Mouse (Mus musculus): ENCODE measurements around the gene Egfr. TPM values are rescaled to one million over a fixed set of nuclear protein-coding genes. Genes with fewer than 3 reads are reported as not detected.

Egfr gene
- polyA plus RNA-seq, 1 experiment from 2014 or later = 2.5 TPM

DNA sequence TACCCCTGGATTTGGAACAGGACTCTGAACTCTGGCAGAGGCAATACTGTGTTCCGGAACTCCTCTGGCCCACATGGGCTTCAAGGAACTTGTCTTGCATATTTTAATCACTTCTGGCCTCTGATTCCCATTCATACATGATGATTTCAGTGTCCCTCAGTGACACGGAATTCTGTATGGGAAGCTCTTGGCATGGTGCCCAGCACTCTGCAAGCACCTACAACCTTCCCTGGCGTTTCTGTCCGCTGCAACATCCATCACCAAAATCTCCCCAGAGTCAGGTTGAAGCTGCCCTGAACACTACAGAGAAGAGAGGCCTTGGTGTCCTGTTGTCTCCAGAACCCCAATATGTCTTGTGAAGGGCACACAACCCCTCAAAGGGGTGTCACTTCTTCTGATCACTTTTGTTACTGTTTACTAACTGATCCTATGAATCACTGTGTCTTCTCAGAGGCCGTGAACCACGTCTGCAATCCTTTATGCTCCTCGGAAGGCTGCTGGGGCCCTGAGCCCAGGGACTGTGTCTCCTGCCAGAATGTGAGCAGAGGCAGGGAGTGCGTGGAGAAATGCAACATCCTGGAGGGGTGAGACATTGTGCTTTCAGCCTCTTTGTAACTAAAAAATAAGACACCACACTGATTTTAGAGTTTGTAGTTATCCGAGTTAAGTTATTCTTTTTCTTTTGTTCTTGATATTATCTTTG lies 125.8 kb downstream of the Egfr start:
- H3K4me1 ChIP-seq (ENCODE audit: control insufficient read depth in 2 of 2, insufficient read depth in 2 of 2, low read length in 2 of 2) = peaks cover 4% of the 10 kb centered on the region in 2 experiments; a peak in 2 of 4 replicates
- 42% methylated on average over 9 of the region's 9 CpGs for WGBS
- no peaks in the 10 kb centered on the region for H3K9me3 ChIP-seq (ENCODE audit: control insufficient read depth, low read length)
- no peak overlapping the region for H3K27ac ChIP-seq (replicated peaks in 1 of 2; ENCODE audit: control insufficient read depth in 1 of 2, insufficient read depth in 1 of 2, low read depth in 2 of 2, low read length in 2 of 2)
- no peak overlapping the region for H3K9ac ChIP-seq (ENCODE audit: low read length)
- H3K4me3 ChIP-seq (ENCODE audit: control insufficient read depth in 1 of 2, insufficient read depth in 1 of 2, low read depth in 1 of 2, low read length in 2 of 2) = no peak overlapping the region
- peaks cover 16% of the 10 kb centered on the region for H3K27me3 ChIP-seq (ENCODE audit: control insufficient read depth, insufficient read depth, low read length)
- H3K4me2 ChIP-seq (ENCODE audit: low read length) = no peak overlapping the region
- no peaks in the 10 kb centered on the region for H3K36me3 ChIP-seq (ENCODE audit: control insufficient read depth, insufficient read depth, low read length)
- ATAC-seq (ENCODE audit: insufficient number of reproducible peaks, insufficient read depth, low FRiP score, low read depth) = no peak

DNA sequence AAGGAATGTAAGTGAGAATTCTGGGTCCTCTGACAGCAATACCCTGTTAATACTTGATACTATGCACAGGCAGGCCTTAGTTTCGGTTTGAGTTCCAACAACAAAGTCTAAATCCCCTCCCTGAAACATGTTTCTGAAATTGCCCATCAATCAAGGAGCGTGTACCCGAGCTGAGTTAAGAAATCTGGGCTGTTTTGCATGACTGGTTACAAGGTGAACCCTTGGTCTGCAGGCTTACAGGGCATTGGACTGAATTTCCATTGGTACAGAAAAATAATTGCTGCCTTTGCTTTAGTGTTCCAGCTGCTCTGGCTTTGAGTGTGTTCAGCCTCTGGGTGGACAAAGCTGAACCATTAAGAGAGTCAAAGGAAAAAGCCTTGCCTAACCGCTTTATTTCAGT lies 129.9 kb downstream of the Egfr start:
- no peak for ATAC-seq (ENCODE audit: insufficient number of reproducible peaks, insufficient read depth, low FRiP score, low read depth)
- Histone ChIP-seq H3K27ac (replicated peaks in 1 of 2; ENCODE audit: control insufficient read depth in 1 of 2, insufficient read depth in 1 of 2, low read depth in 2 of 2, low read length in 2 of 2) (no peak overlapping the region), H3K4me2 (ENCODE audit: low read length) (no peak overlapping the region), H3K9ac (ENCODE audit: low read length) (no peak overlapping the region), H3K4me1 (ENCODE audit: control insufficient read depth in 2 of 2, insufficient read depth in 2 of 2, low read length in 2 of 2) (peaks cover 4% of the 10 kb centered on the region in 2 experiments; a peak in 2 of 4 replicates), H3K36me3 (ENCODE audit: control insufficient read depth, insufficient read depth, low read length) (no peaks in the 10 kb centered on the region), H3K27me3 (ENCODE audit: control insufficient read depth, insufficient read depth, low read length) (no peaks in the 10 kb centered on the region), H3K4me3 (ENCODE audit: control insufficient read depth in 1 of 2, insufficient read depth in 1 of 2, low read depth in 1 of 2, low read length in 2 of 2) (no peak overlapping the region), H3K9me3 (ENCODE audit: control insufficient read depth, low read length) (no peaks in the 10 kb centered on the region)
- WGBS = 84% methylated on average over 4 of the region's 4 CpGs

DNA sequence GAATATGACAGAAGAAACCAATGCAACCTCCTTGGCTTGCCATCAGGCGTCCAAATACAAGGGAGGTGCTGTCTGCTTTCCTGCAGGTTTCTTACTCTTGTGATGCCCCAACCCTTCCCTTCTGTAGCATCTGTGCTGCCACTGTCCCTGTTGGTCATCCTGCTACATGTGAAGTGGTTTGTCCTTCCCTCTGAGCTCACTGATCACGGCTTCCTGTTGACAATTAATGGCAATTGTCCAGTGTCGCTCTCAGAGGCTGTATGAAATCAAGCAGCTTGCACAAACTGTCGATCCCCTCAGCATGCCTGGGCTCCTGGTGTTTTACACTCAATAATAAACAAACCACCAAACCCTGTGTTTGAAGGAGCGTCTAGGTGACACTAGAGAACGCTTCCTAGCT lies 134.1 kb downstream of the Egfr start:
- Histone ChIP-seq H3K27ac (replicated peaks in 1 of 2; ENCODE audit: control insufficient read depth in 1 of 2, insufficient read depth in 1 of 2, low read depth in 2 of 2, low read length in 2 of 2) (no peak overlapping the region), H3K4me3 (ENCODE audit: control insufficient read depth in 1 of 2, insufficient read depth in 1 of 2, low read depth in 1 of 2, low read length in 2 of 2) (no peak overlapping the region), H3K4me2 (ENCODE audit: low read length) (no peak overlapping the region), H3K9me3 (ENCODE audit: control insufficient read depth, low read length) (no peaks in the 10 kb centered on the region), H3K27me3 (ENCODE audit: control insufficient read depth, insufficient read depth, low read length) (no peaks in the 10 kb centered on the region), H3K36me3 (ENCODE audit: control insufficient read depth, insufficient read depth, low read length) (no peaks in the 10 kb centered on the region), H3K4me1 (ENCODE audit: control insufficient read depth in 2 of 2, insufficient read depth in 2 of 2, low read length in 2 of 2) (no peaks in the 10 kb centered on the region), H3K9ac (ENCODE audit: low read length) (no peak overlapping the region)
- 46% methylated on average over 6 of the region's 6 CpGs for WGBS
- no peak for ATAC-seq (ENCODE audit: insufficient number of reproducible peaks, insufficient read depth, low FRiP score, low read depth)

DNA sequence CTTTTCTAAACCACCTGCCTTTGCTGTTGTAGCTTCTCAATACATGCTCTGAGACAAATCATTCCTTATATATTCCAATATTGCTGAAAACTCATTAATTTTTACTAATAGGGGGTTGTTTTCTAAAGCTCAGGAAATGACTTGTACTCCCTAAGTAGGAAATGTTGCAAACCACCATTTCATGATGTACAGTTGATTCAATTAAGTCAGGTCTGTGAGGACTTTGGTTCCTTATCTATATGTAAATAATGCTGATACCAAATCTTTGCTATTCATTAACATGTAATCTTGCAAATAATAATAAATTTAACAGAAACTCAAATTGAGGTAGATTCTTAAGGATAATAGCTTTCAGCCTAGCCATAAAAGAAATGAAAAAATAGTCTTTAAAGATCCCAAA lies 136.1 kb downstream of the Egfr start:
- Histone ChIP-seq H3K4me1 (ENCODE audit: control insufficient read depth in 2 of 2, insufficient read depth in 2 of 2, low read length in 2 of 2) (no peaks in the 10 kb centered on the region), H3K9ac (ENCODE audit: low read length) (no peak overlapping the region), H3K36me3 (ENCODE audit: control insufficient read depth, insufficient read depth, low read length) (no peaks in the 10 kb centered on the region), H3K4me2 (ENCODE audit: low read length) (no peak overlapping the region), H3K4me3 (ENCODE audit: control insufficient read depth in 1 of 2, insufficient read depth in 1 of 2, low read depth in 1 of 2, low read length in 2 of 2) (no peak overlapping the region), H3K27ac (replicated peaks in 1 of 2; ENCODE audit: control insufficient read depth in 1 of 2, insufficient read depth in 1 of 2, low read depth in 2 of 2, low read length in 2 of 2) (no peak overlapping the region), H3K9me3 (ENCODE audit: control insufficient read depth, low read length) (no peaks in the 10 kb centered on the region), H3K27me3 (ENCODE audit: control insufficient read depth, insufficient read depth, low read length) (no peaks in the 10 kb centered on the region)
- no peak for ATAC-seq (ENCODE audit: insufficient number of reproducible peaks, insufficient read depth, low FRiP score, low read depth)

DNA sequence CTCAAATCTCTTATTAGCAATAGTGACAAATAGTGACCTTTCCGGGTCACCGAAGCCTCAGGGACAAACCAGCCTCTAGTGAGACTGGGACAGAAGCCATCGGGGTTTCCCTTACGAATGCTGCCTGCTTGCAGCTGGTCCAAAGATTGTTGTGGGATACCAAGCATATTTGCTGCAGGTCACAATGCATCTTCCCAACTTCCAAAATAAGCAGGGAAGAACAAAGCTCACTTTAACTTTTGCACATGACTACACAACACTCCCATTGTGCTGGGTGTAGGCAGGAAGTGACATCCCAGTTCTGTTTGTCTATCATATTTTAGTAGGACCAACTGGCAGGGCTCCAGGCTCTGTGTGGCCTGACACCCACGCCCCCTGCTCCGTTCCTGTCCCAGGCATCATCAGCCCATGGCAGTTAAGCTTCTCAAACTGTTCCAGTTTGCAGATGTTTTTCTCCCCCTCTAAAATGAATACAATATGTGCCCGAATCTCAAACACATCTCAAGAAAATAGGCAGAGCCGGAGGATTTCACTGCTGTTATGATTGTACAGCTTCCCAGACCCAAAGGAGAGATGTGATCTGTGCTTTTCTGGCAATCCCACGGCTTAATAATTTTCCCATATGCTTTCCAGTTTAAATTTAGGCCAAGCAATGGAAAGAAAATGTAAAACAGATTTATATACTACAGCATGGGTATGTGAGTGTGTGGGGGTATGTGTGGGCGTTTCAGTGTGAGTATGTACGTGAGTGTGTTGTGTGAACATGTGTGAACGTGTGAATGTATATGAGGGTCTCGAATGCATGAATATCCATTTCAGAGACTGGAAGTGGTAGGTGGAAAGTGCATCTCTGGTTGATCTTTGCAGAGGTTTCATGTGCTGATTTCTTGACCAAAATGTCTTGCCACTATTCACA lies 143.7 kb downstream of the Egfr start:
- H3K9ac ChIP-seq (ENCODE audit: low read length) = no peak overlapping the region
- H3K36me3 ChIP-seq (ENCODE audit: control insufficient read depth, insufficient read depth, low read length) = no peaks in the 10 kb centered on the region
- H3K4me1 ChIP-seq (ENCODE audit: control insufficient read depth in 2 of 2, insufficient read depth in 2 of 2, low read length in 2 of 2) = no peaks in the 10 kb centered on the region
- H3K4me2 ChIP-seq (ENCODE audit: low read length) = no peak overlapping the region
- H3K27ac ChIP-seq (replicated peaks in 1 of 2; ENCODE audit: control insufficient read depth in 1 of 2, insufficient read depth in 1 of 2, low read depth in 2 of 2, low read length in 2 of 2) = peak overlapping the region in 1 of 2 experiments; percentile 37; a peak in 1 of 4 replicates
- 75% methylated on average over 13 of the region's 13 CpGs for WGBS
- H3K4me3 ChIP-seq (ENCODE audit: control insufficient read depth in 1 of 2, insufficient read depth in 1 of 2, low read depth in 1 of 2, low read length in 2 of 2) = no peak overlapping the region
- H3K9me3 ChIP-seq (ENCODE audit: control insufficient read depth, low read length) = no peaks in the 10 kb centered on the region
- H3K27me3 ChIP-seq (ENCODE audit: control insufficient read depth, insufficient read depth, low read length) = no peaks in the 10 kb centered on the region
- no peak for ATAC-seq (ENCODE audit: insufficient number of reproducible peaks, insufficient read depth, low FRiP score, low read depth)

DNA sequence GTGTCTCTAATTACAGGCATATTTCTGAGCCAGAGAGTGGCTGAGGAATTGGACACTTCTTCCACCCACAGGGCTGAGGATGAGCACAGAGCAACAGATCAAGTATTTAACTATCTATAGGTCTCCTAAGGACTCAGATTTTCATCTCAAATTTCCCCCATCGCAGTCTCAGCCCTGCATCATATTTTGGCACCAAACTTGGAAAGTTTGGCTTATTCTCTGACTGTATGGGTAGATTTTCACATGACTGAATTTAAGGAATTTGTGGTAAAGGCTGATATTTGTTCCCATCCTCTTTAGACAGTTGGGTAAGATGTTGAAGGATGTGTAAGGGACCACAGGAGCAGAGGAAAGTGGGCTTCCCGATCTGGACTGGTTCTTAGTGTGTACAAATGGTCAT lies 145.7 kb downstream of the Egfr start:
- Histone ChIP-seq H3K4me3 (ENCODE audit: control insufficient read depth in 1 of 2, insufficient read depth in 1 of 2, low read depth in 1 of 2, low read length in 2 of 2) (no peak overlapping the region), H3K9ac (ENCODE audit: low read length) (no peak overlapping the region), H3K36me3 (ENCODE audit: control insufficient read depth, insufficient read depth, low read length) (no peaks in the 10 kb centered on the region), H3K27ac (replicated peaks in 1 of 2; ENCODE audit: control insufficient read depth in 1 of 2, insufficient read depth in 1 of 2, low read depth in 2 of 2, low read length in 2 of 2) (no peak overlapping the region), H3K9me3 (ENCODE audit: control insufficient read depth, low read length) (no peaks in the 10 kb centered on the region), H3K27me3 (ENCODE audit: control insufficient read depth, insufficient read depth, low read length) (no peaks in the 10 kb centered on the region), H3K4me1 (ENCODE audit: control insufficient read depth in 2 of 2, insufficient read depth in 2 of 2, low read length in 2 of 2) (no peaks in the 10 kb centered on the region), H3K4me2 (ENCODE audit: low read length) (no peak overlapping the region)
- no peak for ATAC-seq (ENCODE audit: insufficient number of reproducible peaks, insufficient read depth, low FRiP score, low read depth)
- WGBS = 90% methylated on average over 2 of the region's 2 CpGs

DNA sequence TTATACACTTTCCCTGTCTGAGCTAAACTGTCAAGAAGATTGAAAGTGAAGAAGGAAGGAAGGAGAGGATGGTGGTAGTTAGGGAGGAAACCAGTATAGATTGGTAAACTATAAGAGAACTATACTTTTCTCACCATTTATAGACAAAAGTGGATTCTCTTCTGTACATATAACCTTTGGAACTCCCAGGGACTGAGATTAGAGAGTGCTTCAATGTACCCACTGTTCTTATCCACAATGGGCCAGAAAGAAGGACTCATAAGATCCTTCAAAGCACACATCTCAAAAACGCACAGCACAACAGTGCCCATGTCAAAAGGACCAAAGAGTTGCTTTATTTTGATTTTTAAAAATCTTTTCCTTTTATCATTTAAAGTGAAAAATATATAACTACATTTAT lies 148.2 kb downstream of the Egfr start:
- H3K9me3 ChIP-seq (ENCODE audit: control insufficient read depth, low read length) = no peaks in the 10 kb centered on the region

More for the DNA sequence above, 148.2 kb downstream of the Egfr start:
- no peak for ATAC-seq (ENCODE audit: insufficient number of reproducible peaks, insufficient read depth, low FRiP score, low read depth)
- peaks cover 0 to 9% of the 10 kb centered on the region in 2 experiments; a peak in 1 of 4 replicates for H3K4me1 ChIP-seq (ENCODE audit: control insufficient read depth in 2 of 2, insufficient read depth in 2 of 2, low read length in 2 of 2)
- WGBS = 87% methylated on average over 1 of the region's 1 CpGs
- no peaks in the 10 kb centered on the region for H3K36me3 ChIP-seq (ENCODE audit: control insufficient read depth, insufficient read depth, low read length)
- no peak overlapping the region for H3K4me2 ChIP-seq (ENCODE audit: low read length)
- no peak overlapping the region for H3K9ac ChIP-seq (ENCODE audit: low read length)
- no peak overlapping the region for H3K4me3 ChIP-seq (ENCODE audit: control insufficient read depth in 1 of 2, insufficient read depth in 1 of 2, low read depth in 1 of 2, low read length in 2 of 2)
- H3K27ac ChIP-seq (replicated peaks in 1 of 2; ENCODE audit: control insufficient read depth in 1 of 2, insufficient read depth in 1 of 2, low read depth in 2 of 2, low read length in 2 of 2) = no peak overlapping the region
- H3K27me3 ChIP-seq (ENCODE audit: control insufficient read depth, insufficient read depth, low read length) = no peaks in the 10 kb centered on the region
